Mouse (Mus musculus): ENCODE results near the gene Pilrb2.

- no peak for TF ChIP-seq POLR2A (IDR thresholded peaks at IDR 0.05; ENCODE audit: insufficient read depth, low read depth, low read length)
- no peak for TF ChIP-seq EP300 (IDR thresholded peaks at IDR 0.05; ENCODE audit: insufficient read depth, low read depth, low read length)
Observed at GRCm38 (mm10) chr5:137822126-137822525, 49.5 kb downstream of the Pilrb2 start.

All from heart, adult 2 months (tissue).